Mouse (Mus musculus): ENCODE results near the gene Abca2. TPM values are rescaled to one million over a fixed set of nuclear protein-coding genes. Genes with fewer than 3 reads are reported as not detected.

Abca2 gene
- polyA plus RNA-seq (2015; fragmentation: Nextera tagmentation; extraction: Ambion mirVana): 2.7 and 3.2 TPM in 2 replicates

DNA sequence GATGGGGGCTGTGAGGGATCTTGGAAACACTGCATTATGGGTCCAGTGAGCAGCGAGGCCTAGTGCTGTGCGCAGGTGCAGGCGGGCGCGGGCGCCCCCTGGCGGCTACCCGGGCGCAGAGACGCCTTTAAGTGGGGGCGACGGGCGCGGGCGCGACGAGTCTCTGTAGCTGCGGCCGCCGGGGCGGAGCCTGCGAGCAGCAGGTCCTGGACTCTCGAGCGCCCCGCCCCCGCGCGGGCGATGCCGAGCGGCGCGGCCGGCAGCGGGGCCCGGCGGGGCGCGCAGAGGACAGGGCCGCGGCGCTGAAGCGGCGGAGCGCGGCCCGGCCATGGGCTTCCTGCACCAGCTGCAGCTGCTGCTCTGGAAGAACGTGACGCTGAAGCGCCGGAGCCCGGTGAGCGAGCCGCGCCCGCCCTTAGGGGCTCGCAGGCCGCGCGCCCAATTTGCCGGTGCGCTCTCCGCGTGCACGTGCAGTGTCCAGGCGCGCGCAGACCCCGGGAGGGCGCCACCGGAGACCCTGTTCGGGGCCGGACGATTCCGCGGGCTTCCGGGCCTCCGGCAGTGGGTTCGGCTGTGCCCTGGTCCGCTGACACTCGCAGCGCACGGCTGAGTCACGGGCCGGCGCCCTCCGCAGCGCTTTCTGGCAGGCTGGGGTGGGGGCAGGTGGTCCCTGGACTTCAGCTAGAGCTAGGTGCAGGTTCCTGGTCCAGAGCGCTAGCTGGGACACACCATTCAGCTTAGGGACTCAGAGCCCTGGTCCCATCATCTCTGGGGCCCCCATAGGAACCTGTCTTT lies at the start of gene Abca2:
Abca2 (plus strand) TSS at position 262 of the 795 bp plus-strand sequence.
- Histone ChIP-seq H3K27ac (replicated peaks) (no peak within 1 kb of the TSS), H3K9ac (peak within 1 kb of the TSS; percentile 89), H3K9me3 (no peaks in the 10 kb centered on the region), H3K4me3 (peak within 1 kb of the TSS; percentile 77), H3K27me3 (replicated peaks) (peaks cover 70% of the 10 kb centered on the region), H3K4me1 (peaks cover 2% of the 10 kb centered on the region; the same call in 1 of the 2 replicates), H3K36me3 (no peaks in the 10 kb centered on the region), H3K4me2 (peak within 1 kb of the TSS; percentile 93)
- under 1% methylated on average over 75 of the region's 89 CpGs for WGBS
- ATAC-seq (ENCODE audit: extremely low read depth, insufficient number of reproducible peaks, low FRiP score, low TSS enrichment): peak; percentile 87

DNA sequence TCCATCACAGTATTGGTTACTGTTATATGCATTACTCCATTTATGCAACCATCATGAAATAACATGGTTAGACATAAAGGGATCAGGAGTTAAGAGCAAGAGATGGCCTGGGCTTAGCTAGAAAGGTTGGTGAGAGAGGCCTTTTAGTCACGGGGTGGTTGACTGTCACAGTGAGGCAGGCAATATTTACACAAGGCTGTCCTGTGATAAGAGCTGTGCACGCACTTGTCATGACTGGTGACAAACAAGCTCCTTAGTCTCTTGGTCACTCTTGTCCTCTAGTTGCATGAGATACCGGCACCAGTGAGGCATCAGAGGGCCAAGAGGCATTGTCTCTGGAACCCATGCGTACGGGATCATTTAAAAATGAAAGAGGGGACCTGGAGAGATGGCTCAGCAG lies 44.0 kb upstream of the Abca2 start:
- H3K27me3 ChIP-seq (replicated peaks): peaks cover 25% of the 10 kb centered on the region; the same call in 1 of the 2 replicates
- H3K9me3 ChIP-seq: no peaks in the 10 kb centered on the region
- no peaks in the 10 kb centered on the region for H3K4me1 ChIP-seq
- no peak overlapping the region for H3K4me2 ChIP-seq
- ATAC-seq (ENCODE audit: extremely low read depth, insufficient number of reproducible peaks, low FRiP score, low TSS enrichment): no peak
- H3K9ac ChIP-seq: no peak overlapping the region
- H3K4me3 ChIP-seq: no peak overlapping the region
- 53% methylated on average over 5 of the region's 5 CpGs for WGBS
- H3K36me3 ChIP-seq: no peaks in the 10 kb centered on the region
- no peak overlapping the region for H3K27ac ChIP-seq (replicated peaks)

GRCm38 (mm10) chr2:25391266-25391665 lies 37.2 kb upstream of the Abca2 start:
- Histone ChIP-seq H3K4me1 (peaks cover 22% of the 10 kb centered on the region), H3K9me3 (no peaks in the 10 kb centered on the region), H3K36me3 (no peaks in the 10 kb centered on the region), H3K4me2 (no peak overlapping the region), H3K27me3 (replicated peaks) (peaks cover 58% of the 10 kb centered on the region), H3K9ac (no peak overlapping the region), H3K4me3 (no peak overlapping the region), H3K27ac (replicated peaks) (no peak overlapping the region)
- WGBS: 57% methylated on average over 5 of the region's 5 CpGs
- ATAC-seq (ENCODE audit: extremely low read depth, insufficient number of reproducible peaks, low FRiP score, low TSS enrichment): no peak

GRCm38 (mm10) chr2:25394281-25395221 lies 34.0 kb upstream of the Abca2 start:
- H3K4me2 ChIP-seq: no peak overlapping the region
- H3K9ac ChIP-seq: no peak overlapping the region
- H3K36me3 ChIP-seq: no peaks in the 10 kb centered on the region
- no peak for ATAC-seq (ENCODE audit: extremely low read depth, insufficient number of reproducible peaks, low FRiP score, low TSS enrichment)
- H3K4me1 ChIP-seq: peaks cover 24% of the 10 kb centered on the region
- no peaks in the 10 kb centered on the region for H3K9me3 ChIP-seq
- H3K27me3 ChIP-seq (replicated peaks): peaks cover 78% of the 10 kb centered on the region
- H3K27ac ChIP-seq (replicated peaks): no peak overlapping the region
- no peak overlapping the region for H3K4me3 ChIP-seq
- whole genome bisulfite sequencing: 37% methylated on average over 3 of the region's 3 CpGs

DNA sequence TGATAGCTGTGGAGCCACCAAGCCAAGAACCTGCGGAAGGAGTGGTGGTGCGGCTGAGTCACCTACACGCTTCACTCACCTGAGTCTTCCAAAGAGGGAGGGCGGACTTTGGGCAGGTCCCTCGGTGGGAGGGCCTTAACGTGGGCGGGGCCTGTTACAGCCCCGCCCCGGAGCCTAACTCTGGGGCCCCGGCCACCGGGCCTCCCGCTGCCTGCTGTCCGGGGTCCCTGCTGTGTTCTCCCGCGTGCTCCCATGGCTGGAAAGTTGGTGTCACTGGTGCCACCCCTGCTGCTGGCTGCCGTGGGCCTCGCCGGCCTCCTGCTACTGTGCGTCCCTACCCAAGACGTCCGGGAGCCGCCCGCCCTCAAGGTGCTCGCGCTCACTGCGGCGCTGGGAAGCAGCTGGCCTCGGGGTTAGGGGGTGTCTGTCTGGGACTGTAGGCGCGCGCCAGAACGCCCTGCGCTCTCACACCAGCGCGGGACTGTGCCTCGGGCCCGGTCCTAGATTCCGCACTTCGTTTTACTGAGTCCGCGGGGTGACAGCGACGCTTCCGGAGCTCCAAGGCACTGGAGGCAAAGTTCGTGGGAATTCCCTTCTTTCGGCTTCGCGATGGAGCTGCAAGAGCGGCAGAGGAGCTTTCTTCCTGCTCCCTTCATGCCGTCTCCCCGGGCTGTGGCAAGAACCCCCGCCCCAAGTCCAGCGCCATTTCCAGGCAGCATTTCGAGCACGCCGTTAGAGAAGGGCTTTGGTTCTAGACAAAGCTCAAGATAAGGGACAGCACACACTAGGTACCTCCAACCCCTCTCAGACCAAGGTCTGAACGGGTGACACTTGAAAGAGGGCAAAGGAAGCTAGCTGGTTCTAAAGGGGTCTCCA lies 32.5 kb upstream of the Abca2 start, which contains the start of gene Entpd2:
Entpd2 (plus strand) TSS at position 154 of the 876 bp plus-strand sequence.
- peak within 1 kb of the TSS; percentile 51 for H3K4me3 ChIP-seq
- peak within 1 kb of the TSS; percentile 59 for H3K9ac ChIP-seq
- H3K4me1 ChIP-seq: peaks cover 27% of the 10 kb centered on the region
- WGBS: 2% methylated on average over 57 of the region's 57 CpGs
- peak within 1 kb of the TSS; percentile 74 for H3K4me2 ChIP-seq
- ATAC-seq (ENCODE audit: extremely low read depth, insufficient number of reproducible peaks, low FRiP score, low TSS enrichment): 0 out of 2 replicates have a peak, but pooled peaks have one; percentile 22
- no peak within 1 kb of the TSS for H3K27ac ChIP-seq (replicated peaks)
- peaks cover 92% of the 10 kb centered on the region for H3K27me3 ChIP-seq (replicated peaks)
- H3K36me3 ChIP-seq: no peaks in the 10 kb centered on the region
- H3K9me3 ChIP-seq: no peaks in the 10 kb centered on the region

GRCm38 (mm10) chr2:25396597-25396983 lies 31.9 kb upstream of the Abca2 start:
- peak overlapping the region; percentile 74 for H3K4me2 ChIP-seq
- 19% methylated on average over 3 of the region's 3 CpGs for WGBS
- H3K4me3 ChIP-seq: peak overlapping the region; percentile 51; the same call in 1 of the 2 replicates
- peaks cover 96% of the 10 kb centered on the region for H3K27me3 ChIP-seq (replicated peaks)
- H3K9me3 ChIP-seq: no peaks in the 10 kb centered on the region
- H3K27ac ChIP-seq (replicated peaks): no peak overlapping the region
- H3K4me1 ChIP-seq: peaks cover 27% of the 10 kb centered on the region
- no peaks in the 10 kb centered on the region for H3K36me3 ChIP-seq
- H3K9ac ChIP-seq: no peak overlapping the region
- no peak for ATAC-seq (ENCODE audit: extremely low read depth, insufficient number of reproducible peaks, low FRiP score, low TSS enrichment)

DNA sequence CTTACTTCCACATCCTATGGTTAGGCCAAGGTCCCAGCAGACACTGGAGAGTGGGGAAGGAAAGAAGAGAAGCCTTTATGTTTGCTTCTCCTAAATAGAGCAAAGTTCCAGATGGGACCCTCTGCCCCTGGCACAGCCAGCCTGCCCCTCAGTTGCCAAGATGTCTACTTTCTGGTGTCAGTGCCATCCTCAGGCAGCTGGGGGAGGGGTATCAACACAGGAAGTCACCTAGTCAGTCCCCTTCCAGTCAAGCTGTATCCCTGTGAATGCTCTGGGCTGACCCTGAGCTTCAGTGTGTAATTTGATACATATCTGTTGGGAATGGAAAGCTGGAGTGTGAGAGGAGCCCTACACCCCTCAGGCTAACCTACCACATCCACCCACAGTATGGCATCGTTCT lies 31.5 kb upstream of the Abca2 start:
- Histone ChIP-seq H3K4me1 (peaks cover 27% of the 10 kb centered on the region), H3K9me3 (no peaks in the 10 kb centered on the region), H3K27ac (replicated peaks) (no peak overlapping the region), H3K36me3 (no peaks in the 10 kb centered on the region), H3K4me3 (no peak overlapping the region), H3K27me3 (replicated peaks) (peaks cover 96% of the 10 kb centered on the region), H3K9ac (no peak overlapping the region), H3K4me2 (no peak overlapping the region)
- 46% methylated on average over 1 of the region's 1 CpGs for WGBS
- ATAC-seq (ENCODE audit: extremely low read depth, insufficient number of reproducible peaks, low FRiP score, low TSS enrichment): no peak

- Histone ChIP-seq H3K27ac (replicated peaks) (no peak overlapping the region), H3K36me3 (no peaks in the 10 kb centered on the region), H3K4me1 (peaks cover 31% of the 10 kb centered on the region), H3K9me3 (no peaks in the 10 kb centered on the region), H3K9ac (no peak overlapping the region), H3K4me2 (no peak overlapping the region), H3K4me3 (no peak overlapping the region), H3K27me3 (replicated peaks) (peaks cover 100% of the 10 kb centered on the region)
- 84% methylated on average over 7 of the region's 7 CpGs for WGBS
- ATAC-seq (ENCODE audit: extremely low read depth, insufficient number of reproducible peaks, low FRiP score, low TSS enrichment): no peak
These were observed 30.4 kb upstream of the Abca2 start for GRCm38 (mm10) chr2:25398065-25398464.

GRCm38 (mm10) chr2:25399051-25399450 lies 29.5 kb upstream of the Abca2 start, which contains the start of gene Npdc1:
Gene Npdc1, plus strand, starts transcription at chr2:25399351.
- Histone ChIP-seq H3K4me3 (no peak within 1 kb of the TSS), H3K4me2 (no peak within 1 kb of the TSS), H3K36me3 (no peaks in the 10 kb centered on the region), H3K9ac (no peak within 1 kb of the TSS), H3K9me3 (no peaks in the 10 kb centered on the region), H3K27ac (replicated peaks) (no peak within 1 kb of the TSS), H3K4me1 (peaks cover 31% of the 10 kb centered on the region), H3K27me3 (replicated peaks) (peaks cover 100% of the 10 kb centered on the region)
- ATAC-seq (ENCODE audit: extremely low read depth, insufficient number of reproducible peaks, low FRiP score, low TSS enrichment): no peak
- 54% methylated on average over 8 of the region's 8 CpGs for WGBS

DNA sequence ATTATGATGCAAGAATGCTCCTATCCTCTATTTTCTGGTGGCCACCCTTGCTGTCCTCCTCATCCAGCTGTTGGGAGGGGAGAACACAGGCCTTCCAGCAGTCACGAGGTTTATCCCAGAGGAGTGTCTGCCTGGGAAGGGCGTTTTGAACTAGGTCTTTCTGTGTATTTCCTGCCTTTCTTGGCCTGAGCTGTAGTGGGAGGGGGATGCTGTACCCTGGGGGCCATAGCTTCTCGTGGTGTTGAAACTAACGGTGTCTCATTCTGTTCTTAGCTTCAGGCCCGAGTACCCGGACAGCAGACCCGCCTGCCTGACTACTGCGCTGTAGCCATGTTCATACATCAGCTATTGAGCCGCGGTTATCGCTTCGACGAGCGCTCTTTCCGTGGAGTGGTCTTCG lies 28.2 kb upstream of the Abca2 start:
- Histone ChIP-seq H3K4me2 (peak overlapping the region; percentile 10), H3K4me1 (peaks cover 19% of the 10 kb centered on the region), H3K4me3 (no peak overlapping the region; the same call in 1 of the 2 replicates), H3K9ac (no peak overlapping the region), H3K36me3 (no peaks in the 10 kb centered on the region), H3K9me3 (no peaks in the 10 kb centered on the region), H3K27me3 (replicated peaks) (peaks cover 99% of the 10 kb centered on the region), H3K27ac (replicated peaks) (no peak overlapping the region)
- no peak for ATAC-seq (ENCODE audit: extremely low read depth, insufficient number of reproducible peaks, low FRiP score, low TSS enrichment)
- 20% methylated on average over 16 of the region's 16 CpGs for WGBS

Measured in heart, embryonic 13.5 days (tissue).